Mouse (Mus musculus): ENCODE results near the gene Alkbh5. TPM values are rescaled to one million over a fixed set of nuclear protein-coding genes. Genes with fewer than 3 reads are reported as not detected.

Gene Alkbh5
- polyA plus RNA-seq (2021): 76.8 TPM

GRCm38 (mm10) chr11:60536180-60536858, at the start of gene Alkbh5:
Gene Alkbh5, plus strand, starts transcription at chr11:60536381.
- no peak for TF ChIP-seq CTCF (IDR thresholded peaks at IDR 0.05)
- H3K27me3 ChIP-seq: no peaks in the 10 kb centered on the region
- POLR2A ChIA-PET: interaction anchor here (0.8 to 1.3 kb wide), 2 partner anchors 40 to 65 kb away, joined by 3 read pairs; no protein-coding TSS in a partner anchor
- in situ Hi-C loops (cut with MboI; ENCODE audit: low pct_unique_long_range_greater_than_20kb): no loop called here
- DNase-seq (ENCODE audit: low read depth, low spot score) (no peak), ATAC-seq (no peak)
- CTCF ChIA-PET: interaction anchor here (0.8 to 3.0 kb wide), 4 partner anchors 9 to 35 kb away, joined by 3 to 12 read pairs (median 4); no protein-coding TSS in a partner anchor

GRCm38 (mm10) chr11:60492726-60493125, 43.5 kb upstream of the Alkbh5 start:
- ATAC-seq: no peak
- ChIA-PET CTCF (no interaction called here), POLR2A (no interaction called here)
- in situ Hi-C loops (cut with MboI; ENCODE audit: low pct_unique_long_range_greater_than_20kb): no loop called here
- DNase-seq (ENCODE audit: low read depth, low spot score): no peak
- peaks cover 25% of the 10 kb centered on the region for H3K27me3 ChIP-seq
- TF ChIP-seq CTCF (IDR thresholded peaks at IDR 0.05): no peak

DNA sequence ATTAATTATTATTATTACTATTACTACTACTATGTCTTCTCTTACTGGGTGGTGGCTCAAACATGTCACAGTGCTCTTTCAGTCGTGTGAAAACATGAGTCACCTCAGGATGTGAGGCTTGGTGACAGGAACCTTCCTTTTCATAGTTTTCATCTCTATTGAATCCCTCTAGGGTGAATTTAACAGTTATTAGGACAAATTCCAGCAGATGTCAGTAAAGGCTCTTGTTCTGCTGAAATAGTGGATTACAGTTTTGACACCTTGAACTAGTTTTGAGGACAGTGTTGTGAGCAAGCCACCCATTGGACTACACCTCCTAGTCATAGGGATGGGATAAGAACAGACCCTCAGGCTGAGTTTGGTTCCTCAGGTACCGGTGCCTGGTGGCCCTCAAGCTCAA, 40.5 kb upstream of the Alkbh5 start:
- in situ Hi-C loops (cut with MboI; ENCODE audit: low pct_unique_long_range_greater_than_20kb): no loop called here
- ATAC-seq (no peak), DNase-seq (ENCODE audit: low read depth, low spot score) (no peak)
- no peak for TF ChIP-seq CTCF (IDR thresholded peaks at IDR 0.05)
- ChIA-PET POLR2A (interaction anchor here (1.2 kb wide), 1 partner anchor 42 kb away, joined by 3 read pairs; no protein-coding TSS in a partner anchor), CTCF (interaction anchor here (1.2 kb wide), 1 partner anchor 30 kb away, joined by 3 read pairs; no protein-coding TSS in a partner anchor)
- H3K27me3 ChIP-seq: peaks cover 20% of the 10 kb centered on the region

DNA sequence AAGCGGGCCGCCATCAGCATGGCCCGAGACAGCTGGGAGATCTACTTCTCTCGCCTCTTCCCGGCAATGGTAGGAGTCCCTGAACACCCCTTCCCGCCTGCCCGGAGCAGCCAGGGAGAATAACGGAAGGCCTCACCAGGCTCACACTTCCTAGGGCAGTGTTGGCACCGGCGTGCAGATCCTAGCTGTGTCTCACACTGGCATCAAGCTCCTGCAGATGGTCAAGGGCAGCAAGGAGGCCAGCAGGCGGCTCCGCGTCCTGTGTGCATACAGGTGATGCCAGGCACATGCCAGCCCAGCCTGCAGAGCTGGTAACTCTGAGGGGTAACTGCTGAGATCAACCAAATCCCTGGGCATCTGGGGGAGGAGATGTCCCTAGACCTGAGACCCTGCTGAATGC, 28.9 kb upstream of the Alkbh5 start:
- ChIA-PET CTCF (interaction anchor here (1.3 kb wide), 1 partner anchor 10 kb away, joined by 5 read pairs; no protein-coding TSS in a partner anchor), POLR2A (no interaction called here)
- in situ Hi-C loops (cut with MboI; ENCODE audit: low pct_unique_long_range_greater_than_20kb): no loop called here
- ATAC-seq: no peak
- no peak for TF ChIP-seq CTCF (IDR thresholded peaks at IDR 0.05)
- H3K27me3 ChIP-seq: peaks cover 12% of the 10 kb centered on the region
- DNase-seq (ENCODE audit: low read depth, low spot score): no peak

GRCm38 (mm10) chr11:60508950-60509349, 27.2 kb upstream of the Alkbh5 start:
- ATAC-seq: no peak
- peaks cover 8% of the 10 kb centered on the region for H3K27me3 ChIP-seq
- CTCF ChIA-PET: no interaction called here
- no peak for TF ChIP-seq CTCF (IDR thresholded peaks at IDR 0.05)
- POLR2A ChIA-PET: no interaction called here
- in situ Hi-C loops (cut with MboI; ENCODE audit: low pct_unique_long_range_greater_than_20kb): no loop called here
- DNase-seq (ENCODE audit: low read depth, low spot score): no peak

DNA sequence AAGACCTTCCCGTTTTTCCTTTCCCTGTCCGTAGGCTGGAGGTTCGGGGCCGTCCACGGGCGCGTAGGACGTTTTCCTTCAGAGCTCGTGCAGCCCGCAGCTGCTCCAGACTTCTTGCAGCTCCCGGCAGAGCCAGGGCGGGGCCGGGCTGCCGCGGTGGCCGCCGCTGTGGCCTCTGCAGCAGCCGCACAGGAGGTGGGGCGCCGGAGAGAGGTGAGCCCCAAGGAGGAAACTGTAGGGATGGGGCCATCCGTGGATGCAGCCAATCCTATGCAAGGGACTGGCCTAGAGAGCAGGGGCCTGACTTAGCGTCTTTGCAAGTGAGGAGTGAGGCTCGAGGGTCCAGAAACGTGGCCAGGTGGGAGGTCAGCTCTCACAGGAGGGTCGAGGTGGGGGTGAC, 26.7 kb upstream of the Alkbh5 start:
- no peak for DNase-seq (ENCODE audit: low read depth, low spot score)
- ChIA-PET CTCF (no interaction called here), POLR2A (no interaction called here)
- H3K27me3 ChIP-seq: peaks cover 8% of the 10 kb centered on the region
- ATAC-seq: no peak
- no peak for TF ChIP-seq CTCF (IDR thresholded peaks at IDR 0.05)
- in situ Hi-C loops (cut with MboI; ENCODE audit: low pct_unique_long_range_greater_than_20kb): no loop called here

- no peak for ATAC-seq
- no peak for TF ChIP-seq CTCF (IDR thresholded peaks at IDR 0.05)
- ChIA-PET POLR2A (interaction anchor here (0.7 kb wide), 1 partner anchor 28 kb away, joined by 4 read pairs; no protein-coding TSS in a partner anchor), CTCF (no interaction called here)
- in situ Hi-C loops (cut with MboI; ENCODE audit: low pct_unique_long_range_greater_than_20kb): no loop called here
- DNase-seq (ENCODE audit: low read depth, low spot score): no peak
- peaks cover 8% of the 10 kb centered on the region for H3K27me3 ChIP-seq
Observed at GRCm38 (mm10) chr11:60511893-60512292, 24.3 kb upstream of the Alkbh5 start.

DNA sequence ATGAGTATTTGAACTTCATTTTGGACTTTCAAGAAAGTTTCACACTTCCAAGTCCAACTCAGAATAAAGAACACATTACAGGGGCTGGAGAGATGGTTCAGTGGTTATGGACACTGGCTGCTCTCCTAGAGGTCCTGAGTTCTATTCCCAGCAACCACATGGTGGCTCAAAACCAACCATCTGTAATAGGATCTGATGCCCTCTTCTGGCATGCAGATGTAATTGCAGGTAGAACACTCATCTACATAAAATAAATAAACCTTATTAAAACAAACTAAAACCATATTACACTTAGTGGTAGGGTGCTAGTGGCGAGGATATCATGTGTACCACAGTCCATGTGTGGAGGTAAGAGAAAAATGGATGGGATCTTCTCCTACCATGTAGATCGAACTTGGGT, 23.7 kb upstream of the Alkbh5 start:
- no peak for DNase-seq (ENCODE audit: low read depth, low spot score)
- ChIA-PET POLR2A (no interaction called here), CTCF (interaction anchor here (0.8 kb wide), 1 partner anchor 23 kb away, joined by 3 read pairs; the partner anchor contains the start of gene Alkbh5)
- H3K27me3 ChIP-seq: peaks cover 8% of the 10 kb centered on the region
- no peak for TF ChIP-seq CTCF (IDR thresholded peaks at IDR 0.05)
- ATAC-seq: no peak
- in situ Hi-C loops (cut with MboI; ENCODE audit: low pct_unique_long_range_greater_than_20kb): no loop called here

- ChIA-PET CTCF (no interaction called here), POLR2A (no interaction called here)
- H3K27me3 ChIP-seq: peaks cover 5% of the 10 kb centered on the region
- in situ Hi-C loops (cut with MboI; ENCODE audit: low pct_unique_long_range_greater_than_20kb): no loop called here
- ATAC-seq (no peak), DNase-seq (ENCODE audit: low read depth, low spot score) (no peak)
- no peak for TF ChIP-seq CTCF (IDR thresholded peaks at IDR 0.05)
Observed at GRCm38 (mm10) chr11:60514941-60515340, 21.2 kb upstream of the Alkbh5 start.

DNA sequence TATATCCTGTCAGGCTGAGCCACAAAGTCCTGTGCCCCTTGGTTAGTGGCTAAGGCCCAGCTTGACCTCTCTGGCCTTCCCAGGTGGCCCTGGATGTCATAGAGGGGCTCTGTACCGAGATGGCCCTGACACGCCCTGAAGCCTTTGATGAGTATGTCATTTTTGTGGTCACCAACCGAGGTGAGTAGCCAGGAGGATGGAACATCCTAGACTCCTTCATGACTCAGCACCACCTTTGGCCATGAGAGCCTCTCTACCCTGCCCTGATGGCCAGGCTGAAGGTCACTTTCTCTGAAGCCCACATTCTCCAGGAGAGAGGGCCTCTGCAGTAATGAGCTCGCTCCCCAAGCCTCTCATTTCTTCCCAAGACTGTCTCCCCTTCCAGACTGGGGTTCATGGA, 17.9 kb upstream of the Alkbh5 start:
- POLR2A ChIA-PET: no interaction called here
- CTCF ChIA-PET: no interaction called here
- TF ChIP-seq CTCF (IDR thresholded peaks at IDR 0.05): no peak
- no peak for DNase-seq (ENCODE audit: low read depth, low spot score)
- in situ Hi-C loops (cut with MboI; ENCODE audit: low pct_unique_long_range_greater_than_20kb): no loop called here
- no peak for ATAC-seq
- H3K27me3 ChIP-seq: no peaks in the 10 kb centered on the region

GRCm38 (mm10) chr11:60522027-60522426, 14.2 kb upstream of the Alkbh5 start:
- ChIA-PET CTCF (no interaction called here), POLR2A (no interaction called here)
- DNase-seq (ENCODE audit: low read depth, low spot score) (no peak), ATAC-seq (no peak)
- in situ Hi-C loops (cut with MboI; ENCODE audit: low pct_unique_long_range_greater_than_20kb): no loop called here
- no peaks in the 10 kb centered on the region for H3K27me3 ChIP-seq
- TF ChIP-seq CTCF (IDR thresholded peaks at IDR 0.05): no peak

All from Patski (cell line).